Mouse (Mus musculus): ENCODE measurements around the gene Gins1.

GRCm38 (mm10) chr2:150929156-150929555 lies 24.0 kb downstream of the Gins1 start:
- no peak for TF ChIP-seq CTCF (IDR thresholded peaks at IDR 0.05; ENCODE audit: insufficient read depth, low read length)
- no peak for TF ChIP-seq POLR2A (IDR thresholded peaks at IDR 0.05; ENCODE audit: borderline replicate concordance, extremely low read depth, low read depth, low read length)
